Mouse (Mus musculus) 3134 (cell line): ENCODE data around the gene Hsd17b13.

Experiments used
- DNase-seq: peaks from one replicate; pipeline ENCODE4 v3.0.0-alpha.2; 2011; ENCODE audit warnings: low spot score; ENCODE audit not compliant: insufficient read length; ENCODE audit errors: extremely low read depth

Gene Hsd17b13

GRCm38 (mm10) chr5:103927429-103928195, 49.6 kb downstream of the Hsd17b13 start:
- DNase-seq, result peak; percentile 77

GRCm38 (mm10) chr5:103926398-103926797, 50.8 kb downstream of the Hsd17b13 start:
- DNase-seq, result no peak

GRCm38 (mm10) chr5:103923755-103924154, 53.5 kb downstream of the Hsd17b13 start:
- no peak for DNase-seq

GRCm38 (mm10) chr5:103923101-103923500, 54.1 kb downstream of the Hsd17b13 start:
- peak; percentile 32 for DNase-seq

- DNase-seq, result peak; percentile 19
Observed at GRCm38 (mm10) chr5:103922436-103922835, 54.8 kb downstream of the Hsd17b13 start.

GRCm38 (mm10) chr5:103919497-103919896, 57.7 kb downstream of the Hsd17b13 start:
- DNase-seq, result no peak

- DNase-seq, result no peak
Observed at GRCm38 (mm10) chr5:103918233-103918632, 59.0 kb downstream of the Hsd17b13 start.

GRCm38 (mm10) chr5:103917357-103917895, 59.8 kb downstream of the Hsd17b13 start:
- DNase-seq, result no peak

- DNase-seq, result no peak
Observed at GRCm38 (mm10) chr5:103916595-103917356, 60.4 kb downstream of the Hsd17b13 start.

- no peak for DNase-seq
Observed at GRCm38 (mm10) chr5:103914335-103915226, 62.6 kb downstream of the Hsd17b13 start.

GRCm38 (mm10) chr5:103913150-103913549, 64.1 kb downstream of the Hsd17b13 start:
- no peak for DNase-seq

GRCm38 (mm10) chr5:103911555-103911954, 65.7 kb downstream of the Hsd17b13 start:
- DNase-seq, result no peak

GRCm38 (mm10) chr5:103910748-103911409, 66.3 kb downstream of the Hsd17b13 start, which contains the start of gene Klhl8:
Gene Klhl8 (minus strand): TSS chr5:103911259.
- DNase-seq, result peak; percentile 79

- DNase-seq, result no peak
Observed at GRCm38 (mm10) chr5:103910156-103910555, 67.1 kb downstream of the Hsd17b13 start.

GRCm38 (mm10) chr5:103909466-103909865, 67.7 kb downstream of the Hsd17b13 start:
- DNase-seq, result no peak

GRCm38 (mm10) chr5:103908851-103909250, 68.4 kb downstream of the Hsd17b13 start:
- DNase-seq, result no peak

GRCm38 (mm10) chr5:103907844-103908243, 69.4 kb downstream of the Hsd17b13 start:
- no peak for DNase-seq

GRCm38 (mm10) chr5:103906173-103906572, 71.0 kb downstream of the Hsd17b13 start:
- no peak for DNase-seq
